In genomic region chr8:125889920-125890319, GRCm38 (mm10) we compare ENCODE assay signal across 19 mouse cellular contexts. TPM values are rescaled to one million over a fixed set of nuclear protein-coding genes. Genes with fewer than 3 reads are reported as not detected.
"Had no signal": no experiment of that assay in that cellular context is flagged by ENCODE, and none has a peak within 500 bp of the region (broad histone marks: within the 10 kb centered on the region; RNA-seq: fewer than 3 reads in every experiment).

No protein-coding gene starts in this region.

- H3K4me1 ChIP-seq: megakaryocyte, embryonic 14.5 days; midbrain, embryonic 13.5 days; midbrain, embryonic 15.5 days; neural tube, embryonic 12.5 days; stomach, embryonic 15.5 days had no signal

- H3K9me3 ChIP-seq: midbrain, embryonic 13.5 days; midbrain, embryonic 15.5 days; neural tube, embryonic 12.5 days; stomach, embryonic 15.5 days had no signal

- H3K27me3 ChIP-seq: midbrain, embryonic 13.5 days; midbrain, embryonic 15.5 days; neural tube, embryonic 12.5 days; stomach, embryonic 15.5 days had no signal

- H3K36me3 ChIP-seq: stomach, embryonic 15.5 days had no signal

- ATAC-seq: midbrain, embryonic 13.5 days; midbrain, embryonic 15.5 days had no signal

- H3K9ac ChIP-seq: lung, embryonic 14.5 days; midbrain, embryonic 13.5 days; midbrain, embryonic 15.5 days; neural tube, embryonic 12.5 days; stomach, embryonic 15.5 days had no signal

- H3K27ac ChIP-seq: macrophage; midbrain, embryonic 13.5 days; midbrain, embryonic 15.5 days; neural tube, embryonic 12.5 days; stomach, embryonic 15.5 days; stomach, postnatal 0 days had no signal

- H3K4me3 ChIP-seq: megakaryocyte, embryonic 14.5 days; midbrain, embryonic 13.5 days; midbrain, embryonic 15.5 days; neural tube, embryonic 12.5 days; stomach, embryonic 15.5 days had no signal

- H3K4me2 ChIP-seq: lung, embryonic 14.5 days; midbrain, embryonic 11.5 days; midbrain, embryonic 13.5 days; midbrain, embryonic 15.5 days; neural tube, embryonic 12.5 days; stomach, embryonic 15.5 days had no signal

- DNase-seq: lung, adult 18-20 months; lung, embryonic 14.5 days; lung, postnatal 10 days; lung, postnatal 36 days; thymus, adult 18-20 months; thymus, postnatal 14 days; thymus, postnatal 36 days had no signal

RNA-seq across cellular contexts. Expression of gene Pcnx2, which starts 8.2 kb away (rescaled TPM):
- total RNA-seq: megakaryocyte progenitor cell, adult 5-6 weeks; monocyte, adult 5-6 weeks; neutrophil, adult 5-6 weeks had no signal
- polyA plus RNA-seq: lung, embryonic 14.5 days; macrophage had no signal

RNA-seq across cellular contexts. Expression of gene Map3k21, which starts 20.3 kb away (rescaled TPM):
- total RNA-seq: megakaryocyte progenitor cell, adult 5-6 weeks; monocyte, adult 5-6 weeks; neutrophil, adult 5-6 weeks had no signal
- polyA plus RNA-seq: macrophage; thymus, postnatal 0 days had no signal
